Mouse (Mus musculus) limb, embryonic 10.5 days (tissue): ENCODE measurements around the gene Elf2. TPM values are rescaled to one million over a fixed set of nuclear protein-coding genes. Genes with fewer than 3 reads are reported as not detected.
A peak's percentile ranks its signal among the peaks of the same experiment; 100 is the strongest.

Source experiments
- DNase-seq: peaks from one replicate; pipeline ENCODE4 v3.0.0-alpha.2; 2017; ENCODE audit warnings: low spot score
- H3K27ac ChIP-seq: fragments of 300-500 bp; sonication (generic); 2 replicates; pipeline ENCODE4 v1.5.1; 2016; ENCODE audit warnings: mild to moderate bottlenecking
- H3K27me3 ChIP-seq: fragments of 300-500 bp; sonication (generic); 2 replicates; pipeline ENCODE4 v1.6.1; 2016; ENCODE audit warnings: low read depth, mild to moderate bottlenecking; ENCODE audit not compliant: poor library complexity, severe bottlenecking
- H3K36me3 ChIP-seq: fragments of 300-500 bp; sonication (generic); 2 replicates; pipeline ENCODE4 v1.6.1; 2016; ENCODE audit warnings: mild to moderate bottlenecking, moderate library complexity
- H3K4me1 ChIP-seq: fragments of 300-500 bp; sonication (generic); 2 replicates; pipeline ENCODE4 v1.6.1; 2016
- H3K4me3 ChIP-seq: fragments of 300-500 bp; sonication (generic); 2 replicates; pipeline ENCODE4 v1.5.1; 2016; ENCODE audit warnings: mild to moderate bottlenecking, moderate library complexity
- H3K9me3 ChIP-seq: fragments of 300-500 bp; sonication (generic); replicated peaks from 2 replicates; pipeline ENCODE4 v1.6.1; 2016; ENCODE audit warnings: mild to moderate bottlenecking
- WGBS: fragments of 180-500 bp; shearing (Covaris S2); methylation state at CpG from one replicate; pipeline ENCODE4 v1.1.7; 2016; 5-methylcytosine and 5-hydroxymethylcytosine counted together
- polyA plus RNA-seq: library from polyadenylated mRNA; unstranded; fragments of >200 nt; fragmentation: Nextera tagmentation; extraction: Ambion mirVana; gene quantifications from 2 replicates; pipeline ENCODE4 v1.2.1, GENCODE M21; 2016

Gene Elf2
- polyA plus RNA-seq, 1 experiment from 2014 or later: 44.3 TPM

DNA sequence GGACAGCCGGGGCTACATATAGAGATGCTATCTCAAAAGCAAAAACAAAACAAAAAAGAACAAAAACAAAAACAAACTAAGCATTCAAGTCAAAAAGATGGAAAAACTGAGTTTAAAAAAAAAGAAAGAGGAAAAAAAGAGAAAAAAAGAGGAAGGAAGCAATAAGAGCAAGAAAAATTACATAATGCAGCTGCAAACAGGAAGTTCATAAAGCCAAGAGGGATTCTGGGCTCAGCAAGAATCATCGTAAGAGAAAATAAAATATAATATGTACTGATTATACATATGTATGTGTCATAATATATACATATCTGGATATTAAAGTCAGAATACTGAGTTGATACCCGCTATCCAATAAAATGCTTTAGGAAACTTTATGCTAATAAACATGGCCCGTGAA lies 58.7 kb downstream of the Elf2 start:
- Histone ChIP-seq H3K9me3 (no peaks in the 10 kb centered on the region), H3K4me3 (no peak overlapping the region), H3K27ac (no peak overlapping the region), H3K36me3 (peaks cover 6% of the 10 kb centered on the region; the same call in 1 of the 2 replicates), H3K4me1 (peaks cover 8% of the 10 kb centered on the region), H3K27me3 (no peaks in the 10 kb centered on the region)
- 97% methylated on average over 4 of the region's 4 CpGs for WGBS
- DNase-seq: no peak

DNA sequence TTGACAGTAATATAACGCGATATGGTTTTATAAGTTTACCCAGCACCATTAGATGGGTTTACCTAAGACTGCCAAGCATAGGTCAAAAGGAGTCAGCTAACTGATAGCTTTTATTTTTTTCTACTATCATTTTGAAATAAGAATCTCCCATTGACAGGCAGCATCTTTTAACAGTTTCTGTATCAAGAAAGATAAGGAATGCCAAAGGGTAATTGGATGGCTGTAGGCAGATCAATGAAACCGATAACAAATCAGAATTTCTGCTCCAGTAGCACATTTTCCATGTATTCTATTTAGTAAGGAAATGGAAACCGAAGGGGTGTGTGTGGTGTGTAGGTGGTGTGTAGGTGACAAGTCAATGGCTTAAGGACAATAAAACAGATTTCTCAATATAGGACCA lies 62.0 kb downstream of the Elf2 start:
- 71% methylated on average over 4 of the region's 4 CpGs for WGBS
- H3K4me3 ChIP-seq: peak overlapping the region; percentile 99; the same call in 1 of the 2 replicates

DNA sequence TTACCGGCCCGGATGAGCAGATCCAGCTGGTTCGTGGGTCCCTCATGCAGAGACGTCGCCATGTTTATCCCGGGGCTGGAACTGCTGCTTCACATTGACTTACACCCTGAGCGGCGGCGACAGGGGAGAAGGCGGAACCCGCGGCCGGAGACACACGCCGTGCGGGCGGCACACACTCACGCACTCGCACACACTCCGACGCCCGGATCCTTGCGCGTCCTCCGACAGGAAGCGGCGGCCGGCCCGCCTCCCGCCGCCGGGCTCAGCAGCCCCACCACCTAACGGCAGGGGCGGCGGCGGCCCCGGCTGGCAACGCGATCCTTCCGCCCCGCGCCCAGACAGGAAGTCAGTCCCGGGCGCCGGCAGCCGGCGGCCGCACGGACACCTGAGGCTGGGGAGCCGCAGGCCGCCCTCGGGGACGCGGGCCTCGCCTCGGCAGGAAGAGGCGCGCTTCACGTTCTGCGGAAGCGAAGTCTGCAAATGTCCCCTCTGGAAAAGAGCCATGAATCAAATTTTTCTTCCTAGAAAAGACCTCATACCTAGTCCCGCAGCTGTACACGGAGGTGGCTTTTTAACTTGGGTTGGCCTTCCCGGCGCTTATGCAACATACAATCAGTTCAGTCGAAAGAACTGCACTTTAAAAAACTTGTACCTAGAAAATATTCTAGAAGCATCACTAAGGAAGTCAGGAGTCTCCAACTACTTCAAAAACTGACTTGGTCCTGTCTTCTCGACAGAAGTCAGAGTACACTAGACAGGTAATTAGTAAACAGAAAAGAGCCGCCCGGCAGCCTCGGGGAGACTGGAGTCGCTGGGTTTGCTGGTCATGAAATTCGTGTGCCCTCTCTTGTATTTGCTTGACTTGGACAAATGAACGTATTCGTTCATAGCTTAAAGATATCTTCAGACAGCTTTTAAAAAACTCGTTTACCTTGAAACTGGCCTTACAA lies 63.0 kb downstream of the Elf2 start:
- 0 out of 2 replicates have a peak, but pooled peaks cover 5% of the 10 kb centered on the region for H3K36me3 ChIP-seq
- H3K4me3 ChIP-seq: peak overlapping the region; percentile 99
- peak overlapping the region; percentile 99 for H3K27ac ChIP-seq
- no peaks in the 10 kb centered on the region for H3K9me3 ChIP-seq
- under 1% methylated on average over 75 of the region's 75 CpGs for WGBS
- H3K4me1 ChIP-seq: peaks cover 19% of the 10 kb centered on the region
- DNase-seq: peak; percentile 88
- H3K27me3 ChIP-seq: no peaks in the 10 kb centered on the region

More for the DNA sequence above, 62.0 kb downstream of the Elf2 start:
- Histone ChIP-seq H3K27me3 (no peaks in the 10 kb centered on the region), H3K9me3 (no peaks in the 10 kb centered on the region), H3K27ac (no peak overlapping the region), H3K4me1 (peaks cover 19% of the 10 kb centered on the region), H3K36me3 (0 out of 2 replicates have a peak, but pooled peaks cover under 1% of the 10 kb centered on the region)
- DNase-seq: no peak

DNA sequence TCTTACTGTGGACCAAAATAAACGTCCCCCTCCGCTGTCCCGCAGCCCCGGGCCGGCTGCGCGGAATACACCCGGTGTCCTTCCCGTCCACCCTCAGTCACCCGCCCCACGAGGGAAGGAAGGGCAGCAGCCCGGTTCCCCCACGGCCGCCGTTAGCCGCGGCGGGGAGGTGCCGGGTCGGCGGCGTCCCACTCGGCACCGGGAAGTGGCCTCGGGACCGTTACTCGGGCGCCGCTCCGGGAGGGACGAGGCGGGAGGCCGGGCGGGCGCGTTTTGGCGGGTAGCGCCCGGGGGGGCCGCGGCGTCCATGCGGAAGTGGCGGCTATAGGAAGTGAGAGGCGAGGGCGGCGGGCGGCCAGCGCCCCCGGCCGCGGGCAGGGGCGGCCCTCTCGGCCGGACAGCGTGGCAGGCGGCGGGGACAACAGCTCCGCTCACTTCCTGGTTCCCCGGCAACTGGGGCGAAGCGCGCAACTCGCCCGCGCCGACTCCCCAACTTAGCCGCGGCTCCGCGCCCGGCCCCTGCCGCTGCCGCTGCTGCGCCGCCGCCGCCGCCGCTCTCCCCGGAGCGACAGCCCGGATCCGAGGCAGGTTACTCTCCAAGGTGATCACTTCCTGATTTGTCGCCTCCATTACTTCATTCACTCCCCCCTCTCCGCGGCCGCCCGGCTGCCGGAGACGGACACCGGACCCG lies 63.9 kb downstream of the Elf2 start:
- under 1% methylated on average over 82 of the region's 93 CpGs for whole genome bisulfite sequencing

DNA sequence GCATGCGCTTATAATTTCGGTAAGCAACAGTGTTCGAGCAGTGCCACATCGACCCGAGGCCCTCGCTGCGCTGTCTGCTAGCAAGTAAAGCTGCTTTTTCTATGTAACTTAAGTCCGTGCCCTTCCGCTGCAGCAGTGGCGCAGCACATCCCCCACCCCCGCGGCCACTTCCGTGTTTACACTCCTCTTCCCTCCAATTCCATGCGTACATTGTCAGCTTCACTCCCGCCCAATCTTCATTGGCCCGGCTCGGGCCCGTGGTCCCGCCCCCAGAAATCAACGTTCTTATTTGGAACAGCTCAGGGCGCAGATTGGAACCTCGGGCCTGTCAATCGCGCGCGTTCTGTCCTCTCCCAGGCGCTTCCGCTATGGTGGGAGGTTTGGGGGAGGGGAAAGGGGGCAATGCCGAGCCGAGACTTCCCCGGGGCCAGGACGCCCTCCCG lies 64.5 kb downstream of the Elf2 start:
- H3K4me1 ChIP-seq: peaks cover 19% of the 10 kb centered on the region
- under 1% methylated on average over 33 of the region's 33 CpGs for WGBS
- H3K27ac ChIP-seq: peak overlapping the region; percentile 99
- no peaks in the 10 kb centered on the region for H3K9me3 ChIP-seq
- H3K4me3 ChIP-seq: peak overlapping the region; percentile 99
- H3K36me3 ChIP-seq: 0 out of 2 replicates have a peak, but pooled peaks cover 5% of the 10 kb centered on the region
- H3K27me3 ChIP-seq: no peaks in the 10 kb centered on the region
- peak; percentile 97 for DNase-seq

More for the DNA sequence above, 63.9 kb downstream of the Elf2 start:
- peak; percentile 74 for DNase-seq
- Histone ChIP-seq H3K27me3 (no peaks in the 10 kb centered on the region), H3K36me3 (0 out of 2 replicates have a peak, but pooled peaks cover 5% of the 10 kb centered on the region), H3K27ac (peak overlapping the region; percentile 99), H3K4me3 (peak overlapping the region; percentile 99), H3K4me1 (peaks cover 19% of the 10 kb centered on the region), H3K9me3 (no peaks in the 10 kb centered on the region)

DNA sequence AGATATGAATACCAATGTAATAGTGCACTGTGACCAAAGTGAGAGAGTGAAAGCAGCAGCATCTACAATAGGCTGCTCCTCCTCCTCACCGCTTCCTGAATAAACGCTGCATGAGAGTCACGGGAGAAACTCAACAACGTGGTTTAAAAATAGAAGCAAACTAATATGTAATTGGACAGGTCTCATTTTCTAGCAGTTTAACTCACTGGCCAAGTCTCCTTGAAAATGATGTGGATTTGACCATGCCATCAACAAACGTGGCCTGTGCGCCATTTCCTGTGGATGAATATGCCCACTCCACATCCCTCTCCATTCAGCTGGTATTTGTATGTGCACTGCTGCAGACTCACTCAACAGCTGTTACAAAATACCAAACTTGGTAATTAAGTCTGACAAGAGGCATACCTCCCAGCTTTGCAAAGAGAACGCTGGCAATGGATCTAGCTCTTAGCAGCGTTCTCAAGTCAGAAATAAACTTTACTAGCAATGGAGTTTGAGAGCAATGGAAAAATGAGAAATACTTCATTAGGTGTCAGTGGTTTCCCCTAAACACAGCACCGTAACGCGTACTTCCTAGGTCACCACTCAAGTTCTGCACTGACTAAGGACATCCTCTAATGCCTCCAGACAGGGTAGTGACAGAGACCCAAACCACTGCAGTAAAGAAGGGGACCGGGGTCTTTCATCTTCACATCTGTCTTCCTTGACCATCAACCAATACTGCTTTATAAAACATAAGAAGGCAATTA lies 70.2 kb downstream of the Elf2 start:
- DNase-seq: peak; percentile 16
- H3K4me1 ChIP-seq: peaks cover 4% of the 10 kb centered on the region
- no peaks in the 10 kb centered on the region for H3K27me3 ChIP-seq
- no peak overlapping the region for H3K4me3 ChIP-seq
- H3K36me3 ChIP-seq: peaks cover 19% of the 10 kb centered on the region
- H3K27ac ChIP-seq: no peak overlapping the region
- 93% methylated on average over 12 of the region's 12 CpGs for WGBS
- H3K9me3 ChIP-seq: no peaks in the 10 kb centered on the region

DNA sequence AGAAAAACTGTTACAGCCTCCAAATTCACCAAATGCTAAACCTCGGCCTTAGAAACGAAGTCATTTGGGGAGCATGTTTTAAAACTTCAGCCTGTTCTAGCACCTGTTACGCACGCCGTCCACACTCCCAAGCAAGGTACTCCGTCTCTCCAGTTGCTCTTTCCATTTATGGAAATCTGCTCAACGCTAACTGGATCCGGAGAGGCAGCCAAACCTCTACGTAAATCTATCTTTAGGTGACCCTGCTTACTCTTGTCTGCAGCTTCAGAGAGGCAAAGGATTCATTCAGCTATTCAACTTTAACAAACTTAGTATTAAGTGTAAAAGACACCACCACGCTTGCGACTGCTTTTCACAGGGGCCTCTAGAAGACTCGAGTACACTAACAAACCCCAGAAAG lies 72.0 kb downstream of the Elf2 start:
- WGBS: 90% methylated on average over 12 of the region's 12 CpGs
- no peaks in the 10 kb centered on the region for H3K4me1 ChIP-seq
- DNase-seq: peak; percentile 22
- no peaks in the 10 kb centered on the region for H3K9me3 ChIP-seq
- peaks cover 36% of the 10 kb centered on the region for H3K36me3 ChIP-seq
- no peaks in the 10 kb centered on the region for H3K27me3 ChIP-seq
- H3K27ac ChIP-seq: no peak overlapping the region
- no peak overlapping the region for H3K4me3 ChIP-seq

DNA sequence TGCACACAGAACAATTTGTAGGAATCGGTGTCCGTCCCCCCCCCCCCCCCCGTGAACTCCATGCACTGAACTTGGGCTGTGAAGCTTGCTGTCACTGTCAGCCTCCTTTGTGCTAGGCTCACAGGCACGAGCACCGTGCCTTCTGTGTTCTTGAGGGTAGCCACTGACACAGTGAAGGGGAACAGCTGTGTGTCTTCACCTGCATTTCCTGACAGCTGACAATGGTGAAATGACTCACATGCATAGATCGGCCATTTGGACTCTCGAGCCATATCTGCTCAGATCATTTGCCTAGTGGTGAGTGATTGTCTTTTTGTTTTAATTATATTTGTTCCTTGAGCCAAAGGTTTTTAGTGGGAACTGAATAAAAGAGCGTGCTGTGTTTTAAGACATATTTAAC lies 77.5 kb downstream of the Elf2 start:
- H3K4me3 ChIP-seq: no peak overlapping the region
- H3K27ac ChIP-seq: no peak overlapping the region
- H3K36me3 ChIP-seq: peaks cover 87% of the 10 kb centered on the region
- no peak for DNase-seq
- WGBS: 90% methylated on average over 8 of the region's 8 CpGs
- H3K4me1 ChIP-seq: no peaks in the 10 kb centered on the region
- no peaks in the 10 kb centered on the region for H3K27me3 ChIP-seq
- H3K9me3 ChIP-seq: no peaks in the 10 kb centered on the region

DNA sequence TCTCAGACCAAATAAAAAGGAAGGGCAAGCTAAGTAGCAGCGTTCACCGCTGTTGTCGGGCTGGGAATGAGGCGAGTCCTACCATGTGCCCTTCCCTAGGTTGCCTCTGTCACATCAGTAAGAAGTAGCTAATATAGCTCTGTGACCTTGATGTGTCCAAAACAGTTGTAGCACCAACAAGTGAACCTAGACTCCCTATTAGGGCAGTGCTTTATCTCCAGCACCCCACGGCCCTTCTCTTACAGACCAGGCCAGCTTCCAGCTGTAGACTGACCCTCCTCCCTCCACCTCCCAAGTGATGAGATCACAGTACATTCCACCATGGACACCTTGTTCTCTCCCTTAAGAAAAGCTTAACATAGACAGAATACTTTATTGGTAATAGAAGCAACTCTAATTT lies 82.4 kb downstream of the Elf2 start:
- Histone ChIP-seq H3K4me3 (no peak overlapping the region), H3K4me1 (no peaks in the 10 kb centered on the region), H3K27me3 (no peaks in the 10 kb centered on the region), H3K27ac (no peak overlapping the region), H3K36me3 (peaks cover 99% of the 10 kb centered on the region), H3K9me3 (no peaks in the 10 kb centered on the region)
- DNase-seq: peak; percentile 4
- WGBS: 96% methylated on average over 5 of the region's 5 CpGs

DNA sequence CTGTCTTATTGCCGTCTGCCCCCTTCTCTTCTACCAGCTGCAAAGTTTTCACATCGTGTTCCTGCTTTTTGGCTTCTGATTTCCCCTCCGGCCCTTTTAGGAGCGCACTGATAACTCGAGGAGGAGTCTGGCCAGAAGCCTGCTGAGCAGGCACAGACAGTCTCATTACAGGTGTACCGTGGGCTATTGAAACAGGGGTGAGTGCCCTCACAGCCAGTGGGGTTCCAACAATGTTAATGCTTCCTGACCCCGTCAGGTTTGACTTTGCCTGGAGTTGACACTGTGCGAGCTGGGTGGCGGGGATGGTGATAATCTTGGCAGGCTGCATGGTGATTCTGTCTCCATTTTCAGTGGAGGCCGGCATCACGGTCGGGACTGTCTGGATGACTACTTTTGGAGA lies 84.0 kb downstream of the Elf2 start:
- H3K36me3 ChIP-seq: peaks cover 99% of the 10 kb centered on the region
- DNase-seq: peak; percentile 27

DNA sequence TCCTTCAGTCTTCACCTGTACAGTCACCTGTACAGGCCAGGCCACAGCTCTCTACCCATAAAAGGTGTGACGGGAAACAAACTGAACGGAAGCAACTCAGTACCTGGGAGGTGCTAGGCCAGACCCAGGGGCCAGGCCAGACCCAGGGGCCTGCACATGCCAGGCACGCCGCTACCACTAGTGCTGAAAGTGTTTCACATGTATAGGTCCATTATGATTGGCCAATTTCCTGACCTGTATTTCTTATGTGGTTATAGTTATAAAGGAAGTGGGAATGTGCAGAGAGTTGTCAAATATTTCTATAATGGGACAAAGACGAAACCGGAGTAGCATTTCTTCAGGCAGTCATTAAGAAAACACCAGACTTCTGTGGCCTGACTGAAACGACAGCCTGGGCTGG lies 85.7 kb downstream of the Elf2 start:
- Histone ChIP-seq H3K27me3 (no peaks in the 10 kb centered on the region), H3K4me1 (no peaks in the 10 kb centered on the region), H3K36me3 (peaks cover 99% of the 10 kb centered on the region), H3K4me3 (no peak overlapping the region), H3K9me3 (no peaks in the 10 kb centered on the region), H3K27ac (no peak overlapping the region)
- DNase-seq: no peak
- 93% methylated on average over 7 of the region's 7 CpGs for WGBS

More for the DNA sequence above, 84.0 kb downstream of the Elf2 start:
- Histone ChIP-seq H3K4me3 (no peak overlapping the region), H3K9me3 (no peaks in the 10 kb centered on the region), H3K27ac (no peak overlapping the region), H3K4me1 (no peaks in the 10 kb centered on the region), H3K27me3 (no peaks in the 10 kb centered on the region)
- 93% methylated on average over 12 of the region's 12 CpGs for WGBS

DNA sequence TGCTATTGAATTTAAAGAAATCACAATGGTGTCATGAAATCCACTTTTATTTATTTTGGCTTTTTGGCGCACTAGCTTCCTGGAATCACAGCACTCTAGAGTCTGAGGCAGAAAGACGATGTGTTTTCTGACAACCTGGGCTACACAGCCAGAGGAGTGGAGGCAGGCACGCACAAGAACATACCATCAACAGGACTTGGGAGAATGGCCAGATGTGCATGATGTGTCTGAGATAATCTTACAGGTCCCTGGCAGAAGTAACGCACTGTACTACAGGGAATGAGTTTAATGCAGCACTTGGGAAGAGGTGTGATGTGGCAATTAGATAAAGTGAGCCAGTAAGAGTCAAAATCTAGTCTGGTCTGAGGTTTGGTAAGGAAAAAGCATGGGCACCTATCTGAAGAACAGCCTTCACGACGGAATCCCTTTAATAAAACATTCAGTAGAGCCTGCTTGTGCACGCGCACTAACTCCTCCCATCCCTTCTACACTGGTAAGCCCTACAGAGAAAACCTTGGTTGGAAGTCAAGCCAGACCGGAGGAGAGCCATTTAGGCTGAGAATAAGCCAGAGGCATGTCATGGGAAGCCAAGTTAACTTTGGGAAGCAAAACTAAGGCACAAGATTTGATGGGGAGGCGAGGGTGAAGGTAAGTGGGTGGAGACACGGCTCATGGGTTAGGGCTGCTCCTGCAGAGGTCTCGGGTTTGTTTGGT lies 87.6 kb downstream of the Elf2 start:
- DNase-seq: no peak
- no peak overlapping the region for H3K27ac ChIP-seq
- peaks cover 98% of the 10 kb centered on the region for H3K36me3 ChIP-seq
- H3K4me1 ChIP-seq: 0 out of 2 replicates have a peak, but pooled peaks cover 2% of the 10 kb centered on the region
- 92% methylated on average over 12 of the region's 12 CpGs for WGBS
- H3K27me3 ChIP-seq: no peaks in the 10 kb centered on the region
- no peak overlapping the region for H3K4me3 ChIP-seq
- H3K9me3 ChIP-seq: no peaks in the 10 kb centered on the region
